Mouse (Mus musculus): Measurements from ENCODE around the gene Tcf7l1. TPM values are rescaled to one million over a fixed set of nuclear protein-coding genes. Genes with fewer than 3 reads are reported as not detected.

Gene Tcf7l1
- polyA plus RNA-seq, 1 experiment from 2014 or later = 7.0 TPM

DNA sequence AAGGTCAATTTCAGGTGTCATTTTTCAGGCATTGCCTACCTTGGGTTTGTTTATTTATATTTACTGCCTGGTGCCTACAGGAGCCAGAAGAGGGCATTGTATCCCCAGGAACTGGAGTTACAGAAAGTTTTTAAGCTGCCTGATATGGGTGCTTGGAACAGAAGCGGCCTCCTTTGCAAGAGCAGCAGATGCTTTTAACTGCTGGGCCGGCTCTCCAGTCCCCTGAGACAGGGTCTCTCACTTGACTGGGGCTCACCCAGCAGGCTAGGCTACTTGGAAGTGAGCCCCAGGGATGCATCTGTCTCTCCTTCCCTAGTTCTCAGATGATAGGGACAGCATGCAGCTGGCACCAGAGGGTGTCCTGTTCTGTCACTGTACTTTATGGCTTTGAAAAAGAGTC is 112.7 kb downstream of the Tcf7l1 start:
- WGBS = 33% methylated on average over 2 of the region's 2 CpGs
- Histone ChIP-seq H3K36me3 (no peaks in the 10 kb centered on the region), H3K4me3 (replicated peaks) (no peak overlapping the region), H3K27me3 (replicated peaks) (no peaks in the 10 kb centered on the region), H3K9me3 (replicated peaks) (no peaks in the 10 kb centered on the region), H3K4me1 (peaks cover 34% of the 10 kb centered on the region), H3K9ac (replicated peaks) (no peak overlapping the region), H3K4me2 (no peak overlapping the region), H3K27ac (replicated peaks) (no peak overlapping the region)
- ATAC-seq (ENCODE audit: low FRiP score) = no peak

DNA sequence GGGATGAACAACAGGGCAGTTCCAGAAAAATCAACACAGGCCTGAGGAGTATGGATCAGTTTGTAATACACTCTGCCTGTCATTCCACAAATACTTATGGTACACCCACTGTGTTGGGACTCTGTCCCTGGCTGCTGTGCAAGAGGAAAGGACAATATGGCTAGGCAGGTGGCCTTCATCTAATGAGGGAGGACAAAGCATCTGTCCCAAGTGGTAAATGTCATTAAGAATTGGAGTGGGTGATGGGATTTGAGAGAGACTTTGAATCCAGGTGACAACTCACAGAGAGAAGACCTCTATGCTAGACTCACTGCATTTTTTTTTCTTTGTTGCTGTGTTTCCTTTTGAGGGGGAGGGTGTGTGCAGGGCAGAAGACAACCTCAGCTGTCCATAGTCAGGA is 115.3 kb downstream of the Tcf7l1 start:
- Histone ChIP-seq H3K9ac (replicated peaks) (no peak overlapping the region), H3K4me1 (peaks cover 29% of the 10 kb centered on the region), H3K36me3 (no peaks in the 10 kb centered on the region), H3K4me2 (no peak overlapping the region), H3K27ac (replicated peaks) (no peak overlapping the region), H3K4me3 (replicated peaks) (no peak overlapping the region), H3K9me3 (replicated peaks) (no peaks in the 10 kb centered on the region), H3K27me3 (replicated peaks) (no peaks in the 10 kb centered on the region)
- no peak for ATAC-seq (ENCODE audit: low FRiP score)

DNA sequence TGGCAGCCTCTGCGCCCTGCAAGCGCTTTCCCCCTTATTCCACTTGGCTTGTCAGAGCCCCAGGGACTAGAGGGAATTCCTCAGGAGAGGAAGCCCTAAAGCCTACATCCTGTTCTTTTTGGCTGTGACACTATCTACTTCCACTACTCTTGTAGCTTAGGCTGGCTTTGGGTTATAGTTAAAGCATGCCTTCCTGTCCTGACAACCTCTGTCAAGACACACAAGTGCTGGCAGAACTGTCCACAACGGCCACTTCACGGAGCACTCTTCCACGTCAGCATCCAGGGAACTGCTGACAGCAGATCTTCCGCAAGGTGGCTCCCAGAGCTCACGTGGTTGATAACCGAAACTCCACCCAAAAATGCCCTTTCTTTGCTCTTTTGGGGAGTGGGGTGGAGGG is 117.9 kb downstream of the Tcf7l1 start:
- Histone ChIP-seq H3K27me3 (replicated peaks) (no peaks in the 10 kb centered on the region), H3K9ac (replicated peaks) (no peak overlapping the region), H3K27ac (replicated peaks) (no peak overlapping the region), H3K4me3 (replicated peaks) (no peak overlapping the region), H3K4me1 (peaks cover 10% of the 10 kb centered on the region), H3K36me3 (no peaks in the 10 kb centered on the region), H3K4me2 (no peak overlapping the region), H3K9me3 (replicated peaks) (no peaks in the 10 kb centered on the region)
- no peak for ATAC-seq (ENCODE audit: low FRiP score)
- 87% methylated on average over 8 of the region's 8 CpGs for WGBS

DNA sequence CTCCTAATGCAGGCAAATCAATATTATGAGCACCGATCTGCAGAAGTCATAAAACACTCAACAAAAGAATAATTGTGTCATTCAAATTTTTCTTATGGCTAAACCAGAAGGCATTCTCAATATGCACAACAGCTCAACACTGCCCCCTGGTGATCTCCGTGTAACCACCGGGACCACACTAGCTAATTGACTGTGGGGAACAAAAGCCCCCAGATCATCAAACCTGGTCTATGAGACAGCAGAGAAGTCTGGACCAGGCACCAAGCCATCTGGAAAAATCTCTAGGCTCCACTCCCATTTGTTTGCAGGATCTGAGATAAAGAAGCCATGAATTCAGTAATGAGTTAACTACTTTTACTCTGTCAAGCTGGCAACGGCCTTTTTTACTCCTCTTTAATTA is 122.0 kb downstream of the Tcf7l1 start:
- Histone ChIP-seq H3K4me2 (no peak overlapping the region), H3K9ac (replicated peaks) (no peak overlapping the region), H3K9me3 (replicated peaks) (no peaks in the 10 kb centered on the region), H3K27me3 (replicated peaks) (no peaks in the 10 kb centered on the region), H3K4me1 (peaks cover 9% of the 10 kb centered on the region), H3K27ac (replicated peaks) (peak overlapping the region; percentile 37; the same call in 1 of the 2 replicates), H3K36me3 (no peaks in the 10 kb centered on the region), H3K4me3 (replicated peaks) (no peak overlapping the region)
- 42% methylated on average over 4 of the region's 4 CpGs for WGBS
- no peak; the same call in 1 of the 2 replicates for ATAC-seq (ENCODE audit: low FRiP score)

DNA sequence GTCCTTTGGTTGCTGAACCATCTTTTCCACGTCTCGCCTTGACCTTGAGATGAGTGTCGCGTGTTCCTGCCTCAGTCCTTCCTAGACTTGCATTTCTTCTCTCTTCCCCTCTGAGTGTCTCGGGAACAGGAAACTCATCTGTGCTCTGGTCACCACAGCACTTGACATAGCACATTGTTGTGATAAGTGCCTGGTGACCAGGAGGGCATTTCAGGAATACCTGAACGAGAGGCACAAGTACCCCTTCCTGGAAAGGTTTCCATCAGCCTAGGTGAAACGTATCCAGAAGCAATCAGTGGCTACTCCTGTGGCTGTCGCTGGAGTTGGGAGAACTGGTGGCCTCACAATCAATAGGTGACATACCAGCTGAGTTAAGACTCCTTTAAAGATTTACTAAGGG is 124.8 kb downstream of the Tcf7l1 start:
- no peak for ATAC-seq (ENCODE audit: low FRiP score)
- Histone ChIP-seq H3K27ac (replicated peaks) (no peak overlapping the region), H3K4me2 (no peak overlapping the region), H3K4me3 (replicated peaks) (no peak overlapping the region), H3K9ac (replicated peaks) (no peak overlapping the region), H3K4me1 (peaks cover 16% of the 10 kb centered on the region), H3K9me3 (replicated peaks) (no peaks in the 10 kb centered on the region), H3K27me3 (replicated peaks) (no peaks in the 10 kb centered on the region), H3K36me3 (no peaks in the 10 kb centered on the region)
- WGBS = 82% methylated on average over 8 of the region's 8 CpGs

DNA sequence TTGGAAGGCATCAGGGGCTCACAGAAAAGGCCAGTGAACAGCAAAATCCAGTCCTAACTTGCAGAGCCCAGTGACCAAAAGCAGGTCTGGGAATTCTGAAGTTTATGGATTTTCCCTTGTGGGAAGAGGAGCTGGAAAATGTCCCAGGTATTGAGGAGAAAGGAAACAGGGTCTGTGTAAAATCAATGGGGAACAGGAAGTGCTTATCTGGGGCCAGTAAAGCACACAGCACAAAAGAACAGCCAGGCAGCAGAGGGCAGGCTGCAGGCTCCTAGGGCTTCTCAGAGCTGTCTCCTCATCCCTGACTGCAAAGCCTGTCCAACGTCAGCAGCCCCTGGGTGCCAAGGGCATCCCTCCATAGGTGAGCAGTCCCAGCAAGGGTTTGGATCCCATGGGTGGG is 126.1 kb downstream of the Tcf7l1 start:
- WGBS = 4% methylated on average over 1 of the region's 1 CpGs
- no peaks in the 10 kb centered on the region for H3K27me3 ChIP-seq (replicated peaks)
- ATAC-seq (ENCODE audit: low FRiP score) = no peak

DNA sequence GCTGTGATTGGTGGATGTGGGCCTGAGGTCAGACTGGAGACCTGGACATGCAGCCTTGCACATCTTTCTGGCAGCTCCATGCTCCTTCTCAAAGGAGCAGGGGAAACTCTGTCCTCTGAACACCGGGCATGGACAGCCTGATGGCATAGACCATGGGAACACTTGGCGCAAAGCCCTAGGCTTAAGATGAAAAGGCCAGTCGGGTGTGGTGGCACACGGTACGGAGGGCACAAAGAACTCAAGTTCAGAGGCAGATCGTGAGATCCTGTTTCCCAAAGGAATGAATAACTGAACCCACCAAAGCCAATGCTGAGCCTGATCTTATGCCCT is 128.7 kb downstream of the Tcf7l1 start:
- H3K9me3 ChIP-seq (replicated peaks) = no peaks in the 10 kb centered on the region
- WGBS = 79% methylated on average over 6 of the region's 6 CpGs
- H3K27ac ChIP-seq (replicated peaks) = no peak overlapping the region
- H3K36me3 ChIP-seq = no peaks in the 10 kb centered on the region
- no peaks in the 10 kb centered on the region for H3K27me3 ChIP-seq (replicated peaks)
- no peak overlapping the region for H3K9ac ChIP-seq (replicated peaks)
- H3K4me1 ChIP-seq = peaks cover 20% of the 10 kb centered on the region
- no peak overlapping the region for H3K4me2 ChIP-seq
- H3K4me3 ChIP-seq (replicated peaks) = no peak overlapping the region
- ATAC-seq (ENCODE audit: low FRiP score) = no peak

More for the DNA sequence above, 126.1 kb downstream of the Tcf7l1 start:
- no peak overlapping the region for H3K4me2 ChIP-seq
- no peak overlapping the region for H3K4me3 ChIP-seq (replicated peaks)
- H3K4me1 ChIP-seq = peaks cover 16% of the 10 kb centered on the region
- H3K36me3 ChIP-seq = no peaks in the 10 kb centered on the region
- H3K9ac ChIP-seq (replicated peaks) = no peak overlapping the region
- no peak overlapping the region for H3K27ac ChIP-seq (replicated peaks)
- H3K9me3 ChIP-seq (replicated peaks) = no peaks in the 10 kb centered on the region

DNA sequence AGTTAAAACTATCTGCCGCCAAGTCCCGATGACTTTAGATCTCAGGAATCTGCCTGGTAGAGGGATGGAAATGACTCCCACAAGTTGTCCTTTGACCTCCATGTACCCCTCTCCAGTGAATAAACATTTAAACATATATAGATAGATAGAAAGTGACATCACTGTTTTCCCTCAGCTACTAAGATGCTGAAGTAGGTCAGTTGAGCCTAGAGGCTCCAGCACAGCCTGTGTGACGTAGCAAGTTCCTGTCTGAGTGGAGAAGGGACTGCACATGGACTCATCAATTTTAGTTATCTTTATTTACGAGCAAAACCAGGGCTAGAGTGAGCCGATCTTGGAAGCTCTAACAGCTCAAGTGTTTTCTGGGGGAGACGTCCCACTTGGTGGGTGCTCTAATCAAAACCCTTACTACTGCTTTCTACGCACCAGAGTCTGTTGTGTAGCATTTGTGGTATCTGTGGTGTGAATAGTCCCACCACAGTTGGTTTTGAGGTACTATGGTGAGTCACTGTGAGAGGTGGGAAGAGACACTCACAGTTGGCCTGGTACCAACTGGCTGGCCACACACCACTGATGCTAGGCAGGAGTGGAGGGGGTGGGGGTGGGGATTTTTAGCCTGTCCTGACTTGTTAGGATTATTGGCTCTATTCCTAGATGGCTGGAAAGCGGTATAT is 129.2 kb downstream of the Tcf7l1 start:
- H3K4me1 ChIP-seq = peaks cover 25% of the 10 kb centered on the region
- no peaks in the 10 kb centered on the region for H3K27me3 ChIP-seq (replicated peaks)
- H3K4me2 ChIP-seq = no peak overlapping the region
- WGBS = 80% methylated on average over 8 of the region's 8 CpGs
- no peaks in the 10 kb centered on the region for H3K9me3 ChIP-seq (replicated peaks)
- no peak overlapping the region for H3K9ac ChIP-seq (replicated peaks)
- no peak overlapping the region for H3K27ac ChIP-seq (replicated peaks)
- no peak for ATAC-seq (ENCODE audit: low FRiP score)
- no peaks in the 10 kb centered on the region for H3K36me3 ChIP-seq
- H3K4me3 ChIP-seq (replicated peaks) = no peak overlapping the region

DNA sequence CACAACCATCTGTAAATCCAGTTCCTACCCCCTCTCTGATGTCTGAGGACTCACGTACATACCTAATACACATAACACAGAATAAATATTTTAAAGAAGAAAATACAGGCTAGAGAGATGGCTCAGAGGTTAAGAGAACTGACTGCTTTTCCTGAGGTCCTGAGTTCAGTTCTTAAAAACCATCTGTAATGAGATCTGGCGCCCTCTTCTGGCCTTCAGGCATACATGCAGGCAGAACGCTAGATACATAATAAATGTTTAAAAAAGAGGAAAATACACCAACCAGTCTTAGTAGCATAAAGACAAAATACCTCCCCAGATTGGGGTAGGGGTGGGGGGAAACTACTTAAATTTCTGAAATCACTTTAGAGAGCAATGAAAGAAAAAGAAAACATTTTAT is 131.0 kb downstream of the Tcf7l1 start:
- no peak for ATAC-seq (ENCODE audit: low FRiP score)
- no peak overlapping the region for H3K27ac ChIP-seq (replicated peaks)

DNA sequence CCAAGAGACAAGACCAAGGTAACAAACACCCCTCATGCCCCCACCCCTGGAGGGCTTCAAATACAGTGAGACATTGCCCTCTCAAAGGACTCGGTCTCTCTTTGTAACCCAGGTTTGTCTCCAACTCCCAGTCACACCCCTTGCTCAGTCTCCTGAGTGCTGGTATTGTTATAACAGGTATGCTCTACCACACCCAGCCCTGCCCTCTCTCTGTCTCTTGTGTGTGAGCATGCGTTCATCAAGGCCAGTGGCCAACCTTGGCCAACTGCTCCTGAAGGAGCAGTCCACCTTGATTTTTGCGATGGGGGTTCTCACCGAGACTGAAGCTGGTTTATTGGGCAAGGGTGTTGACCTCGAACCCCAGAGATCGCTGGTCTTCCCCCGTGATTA is 133.0 kb downstream of the Tcf7l1 start:
- H3K4me2 ChIP-seq = no peak overlapping the region
- H3K4me1 ChIP-seq = peaks cover 29% of the 10 kb centered on the region
- H3K27ac ChIP-seq (replicated peaks) = no peak overlapping the region; the same call in 1 of the 2 replicates
- ATAC-seq (ENCODE audit: low FRiP score) = no peak
- no peaks in the 10 kb centered on the region for H3K9me3 ChIP-seq (replicated peaks)
- WGBS = 92% methylated on average over 7 of the region's 7 CpGs
- H3K4me3 ChIP-seq (replicated peaks) = no peak overlapping the region
- no peaks in the 10 kb centered on the region for H3K36me3 ChIP-seq
- H3K27me3 ChIP-seq (replicated peaks) = no peaks in the 10 kb centered on the region
- no peak overlapping the region for H3K9ac ChIP-seq (replicated peaks)

More for the DNA sequence above, 131.0 kb downstream of the Tcf7l1 start:
- 61% methylated on average over 3 of the region's 3 CpGs for WGBS
- no peak overlapping the region for H3K9ac ChIP-seq (replicated peaks)
- H3K4me1 ChIP-seq = peaks cover 28% of the 10 kb centered on the region
- H3K9me3 ChIP-seq (replicated peaks) = no peaks in the 10 kb centered on the region
- H3K27me3 ChIP-seq (replicated peaks) = no peaks in the 10 kb centered on the region
- H3K4me2 ChIP-seq = no peak overlapping the region
- H3K4me3 ChIP-seq (replicated peaks) = no peak overlapping the region
- H3K36me3 ChIP-seq = no peaks in the 10 kb centered on the region

DNA sequence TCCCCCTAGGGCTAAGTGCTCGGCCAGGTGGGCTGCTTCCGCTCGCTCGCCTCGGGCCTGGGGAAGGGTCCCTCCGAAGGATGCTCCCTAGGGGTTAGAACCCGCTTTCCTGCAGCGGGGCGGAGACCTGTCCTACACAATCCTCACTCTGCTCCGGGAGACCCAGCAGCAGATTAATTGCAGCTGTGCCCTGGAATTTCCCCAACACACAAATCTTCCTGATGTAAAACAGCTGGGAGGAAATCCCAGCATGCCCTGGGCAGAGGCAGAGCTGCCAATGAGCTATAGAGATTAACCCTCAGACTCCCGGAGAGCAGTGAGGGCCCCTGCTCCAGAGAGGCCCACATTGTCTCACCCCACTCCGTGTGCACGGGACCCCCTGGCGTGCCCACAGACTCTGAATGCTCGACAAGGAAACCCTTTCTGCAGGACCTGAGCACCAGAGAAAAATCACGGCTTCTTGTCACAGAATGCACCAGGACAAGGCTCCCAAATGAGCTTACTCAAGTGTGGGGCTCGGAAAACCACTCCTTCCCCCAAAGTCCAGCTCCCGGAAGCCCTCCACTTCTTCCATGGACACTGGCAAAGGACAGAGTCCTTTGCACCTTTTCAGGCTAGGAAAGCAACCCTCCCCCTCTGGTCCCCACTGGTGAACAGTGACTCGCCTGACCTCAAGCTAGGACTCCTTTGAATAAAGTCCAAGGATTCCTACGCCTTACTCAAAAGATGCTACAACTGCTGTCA is 133.6 kb downstream of the Tcf7l1 start:
- no peaks in the 10 kb centered on the region for H3K36me3 ChIP-seq
- 24% methylated on average over 20 of the region's 20 CpGs for WGBS
- peaks cover 26% of the 10 kb centered on the region for H3K4me1 ChIP-seq
- ATAC-seq (ENCODE audit: low FRiP score) = peak; percentile 82
- no peaks in the 10 kb centered on the region for H3K9me3 ChIP-seq (replicated peaks)
- peak overlapping the region; percentile 60 for H3K4me2 ChIP-seq
- H3K27me3 ChIP-seq (replicated peaks) = no peaks in the 10 kb centered on the region
- H3K9ac ChIP-seq (replicated peaks) = peak overlapping the region; percentile 48
- H3K27ac ChIP-seq (replicated peaks) = peak overlapping the region; percentile 71
- peak overlapping the region; percentile 42 for H3K4me3 ChIP-seq (replicated peaks)

DNA sequence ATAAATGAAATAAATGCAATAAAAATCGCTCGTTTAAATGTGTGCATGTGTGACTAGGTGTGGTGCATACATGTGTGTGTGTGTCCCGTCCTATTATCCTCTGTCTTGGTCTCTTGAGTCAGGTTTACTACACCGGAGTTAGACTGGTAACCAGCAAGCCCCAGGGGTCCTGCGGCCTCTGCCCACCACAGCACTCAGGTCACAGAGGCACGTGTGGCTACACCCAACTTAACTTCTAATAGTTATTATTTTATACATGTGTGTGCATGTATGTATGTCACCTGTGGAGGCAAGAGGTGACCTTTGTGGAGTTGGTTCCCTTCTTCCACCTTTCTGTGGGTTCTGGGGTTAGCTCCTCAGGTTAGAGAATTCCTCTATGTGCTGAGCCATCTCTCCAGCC is 134.7 kb downstream of the Tcf7l1 start:
- Histone ChIP-seq H3K9ac (replicated peaks) (no peak overlapping the region), H3K4me3 (replicated peaks) (no peak overlapping the region), H3K9me3 (replicated peaks) (no peaks in the 10 kb centered on the region), H3K27me3 (replicated peaks) (no peaks in the 10 kb centered on the region), H3K36me3 (no peaks in the 10 kb centered on the region), H3K27ac (replicated peaks) (no peak overlapping the region), H3K4me2 (no peak overlapping the region), H3K4me1 (peaks cover 28% of the 10 kb centered on the region)
- WGBS = 92% methylated on average over 6 of the region's 6 CpGs
- no peak for ATAC-seq (ENCODE audit: low FRiP score)
